Mouse (Mus musculus): ENCODE measurements around the gene Olfr195. TPM values are rescaled to one million over a fixed set of nuclear protein-coding genes. Genes with fewer than 3 reads are reported as not detected.

Olfr195 gene
- not detected for polyA plus RNA-seq (2015; fragmentation: Illumina TruSeq; extraction: RNeasy Lipid Tissue Mini Kit (QIAGEN cat#74804); ENCODE audit: insufficient read depth, low replicate concordance)

DNA sequence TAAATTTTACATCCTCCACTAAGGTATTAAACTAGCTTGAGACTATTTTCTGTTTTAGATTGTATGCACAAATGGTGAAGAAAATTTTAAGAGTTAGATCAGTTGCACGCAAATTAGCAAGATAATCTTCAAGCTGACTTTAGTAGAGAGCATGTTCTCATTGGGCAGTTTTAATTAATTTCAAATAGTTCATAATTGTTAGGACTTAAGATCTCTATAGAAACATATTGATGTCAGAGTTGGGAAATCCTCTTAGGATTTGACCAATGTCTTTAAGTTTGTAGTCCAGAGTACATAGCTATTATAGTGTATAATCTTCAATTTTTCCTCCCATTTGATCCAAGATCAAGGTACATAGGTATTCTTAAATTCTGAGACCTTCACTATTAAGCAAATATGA, at the start of gene Olfr195:
Olfr195 (plus strand) TSS at position 301 of the 400 bp plus-strand sequence.

DNA sequence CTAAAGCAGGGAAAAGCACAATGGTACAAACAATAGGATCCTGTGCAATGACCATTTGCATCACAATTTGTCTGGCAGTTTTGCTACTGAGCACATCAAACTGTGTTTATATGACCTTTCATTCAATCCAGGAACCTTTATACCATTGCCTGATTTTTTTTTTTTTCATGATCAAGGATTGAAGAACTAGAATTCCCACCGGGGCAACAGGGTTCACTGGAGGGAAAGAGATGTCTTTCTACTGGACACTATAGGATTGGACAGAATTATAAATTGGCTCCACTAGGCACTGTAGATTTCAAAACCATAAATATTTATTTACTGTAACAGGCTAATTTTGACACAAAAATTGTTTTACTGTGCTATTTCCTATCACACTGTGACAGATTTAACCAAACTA, 35.1 kb upstream of the Olfr195 start, which contains the start of gene Olfr193:
Olfr193 (minus strand) TSS at position 101 of the 400 bp plus-strand sequence.

GRCm38 (mm10) chr16:59120969-59121368, 25.9 kb upstream of the Olfr195 start, which contains the start of gene Olfr194:
TSS of gene Olfr194 (minus strand) at chr16:59121069.

GRCm38 (mm10) chr16:59170354-59170753, 23.5 kb downstream of the Olfr195 start, which contains the start of gene Olfr196:
TSS of gene Olfr196 (minus strand) at chr16:59170454.

Other genes starting within 250 kb of the Olfr195 start
- not detected for gene Olfr181, start 218.3 kb upstream of the Olfr195 start, polyA plus RNA-seq (2015; fragmentation: Illumina TruSeq; extraction: RNeasy Lipid Tissue Mini Kit (QIAGEN cat#74804); ENCODE audit: insufficient read depth, low replicate concordance)
- gene Olfr180, start 217.7 kb upstream of the Olfr195 start, polyA plus RNA-seq (2015; fragmentation: Illumina TruSeq; extraction: RNeasy Lipid Tissue Mini Kit (QIAGEN cat#74804); ENCODE audit: insufficient read depth, low replicate concordance) = not detected
- gene Olfr183, start 151.7 kb upstream of the Olfr195 start, polyA plus RNA-seq (2015; fragmentation: Illumina TruSeq; extraction: RNeasy Lipid Tissue Mini Kit (QIAGEN cat#74804); ENCODE audit: insufficient read depth, low replicate concordance) = not detected
- gene Olfr186, start 116.8 kb upstream of the Olfr195 start, polyA plus RNA-seq (2015; fragmentation: Illumina TruSeq; extraction: RNeasy Lipid Tissue Mini Kit (QIAGEN cat#74804); ENCODE audit: insufficient read depth, low replicate concordance) = not detected
- not detected for gene Olfr187, start 107.3 kb upstream of the Olfr195 start, polyA plus RNA-seq (2015; fragmentation: Illumina TruSeq; extraction: RNeasy Lipid Tissue Mini Kit (QIAGEN cat#74804); ENCODE audit: insufficient read depth, low replicate concordance)
- gene Olfr190, start 69.0 kb upstream of the Olfr195 start, polyA plus RNA-seq (2015; fragmentation: Illumina TruSeq; extraction: RNeasy Lipid Tissue Mini Kit (QIAGEN cat#74804); ENCODE audit: insufficient read depth, low replicate concordance) = not detected
- not detected for gene Olfr191, start 57.2 kb upstream of the Olfr195 start, polyA plus RNA-seq (2015; fragmentation: Illumina TruSeq; extraction: RNeasy Lipid Tissue Mini Kit (QIAGEN cat#74804); ENCODE audit: insufficient read depth, low replicate concordance)
- not detected for gene Olfr193, start 35.2 kb upstream of the Olfr195 start, polyA plus RNA-seq (2015; fragmentation: Illumina TruSeq; extraction: RNeasy Lipid Tissue Mini Kit (QIAGEN cat#74804); ENCODE audit: insufficient read depth, low replicate concordance)
- not detected for gene Olfr194, start 26.0 kb upstream of the Olfr195 start, polyA plus RNA-seq (2015; fragmentation: Illumina TruSeq; extraction: RNeasy Lipid Tissue Mini Kit (QIAGEN cat#74804); ENCODE audit: insufficient read depth, low replicate concordance)
- gene Olfr196, start 23.4 kb downstream of the Olfr195 start, polyA plus RNA-seq (2015; fragmentation: Illumina TruSeq; extraction: RNeasy Lipid Tissue Mini Kit (QIAGEN cat#74804); ENCODE audit: insufficient read depth, low replicate concordance) = not detected
- gene Olfr198, start 56.5 kb downstream of the Olfr195 start, polyA plus RNA-seq (2015; fragmentation: Illumina TruSeq; extraction: RNeasy Lipid Tissue Mini Kit (QIAGEN cat#74804); ENCODE audit: insufficient read depth, low replicate concordance) = not detected
- not detected for gene Olfr199, start 72.7 kb downstream of the Olfr195 start, polyA plus RNA-seq (2015; fragmentation: Illumina TruSeq; extraction: RNeasy Lipid Tissue Mini Kit (QIAGEN cat#74804); ENCODE audit: insufficient read depth, low replicate concordance)
- gene Olfr201, start 125.6 kb downstream of the Olfr195 start, polyA plus RNA-seq (2015; fragmentation: Illumina TruSeq; extraction: RNeasy Lipid Tissue Mini Kit (QIAGEN cat#74804); ENCODE audit: insufficient read depth, low replicate concordance) = not detected
- not detected for gene Olfr202, start 139.7 kb downstream of the Olfr195 start, polyA plus RNA-seq (2015; fragmentation: Illumina TruSeq; extraction: RNeasy Lipid Tissue Mini Kit (QIAGEN cat#74804); ENCODE audit: insufficient read depth, low replicate concordance)
- not detected for gene Olfr203, start 151.8 kb downstream of the Olfr195 start, polyA plus RNA-seq (2015; fragmentation: Illumina TruSeq; extraction: RNeasy Lipid Tissue Mini Kit (QIAGEN cat#74804); ENCODE audit: insufficient read depth, low replicate concordance)
- gene Olfr204, start 171.2 kb downstream of the Olfr195 start, polyA plus RNA-seq (2015; fragmentation: Illumina TruSeq; extraction: RNeasy Lipid Tissue Mini Kit (QIAGEN cat#74804); ENCODE audit: insufficient read depth, low replicate concordance) = not detected
- gene Olfr205, start 184.1 kb downstream of the Olfr195 start, polyA plus RNA-seq (2015; fragmentation: Illumina TruSeq; extraction: RNeasy Lipid Tissue Mini Kit (QIAGEN cat#74804); ENCODE audit: insufficient read depth, low replicate concordance) = not detected
- gene Olfr206, start 202.2 kb downstream of the Olfr195 start, polyA plus RNA-seq (2015; fragmentation: Illumina TruSeq; extraction: RNeasy Lipid Tissue Mini Kit (QIAGEN cat#74804); ENCODE audit: insufficient read depth, low replicate concordance) = not detected
- not detected for gene Olfr209, start 216.9 kb downstream of the Olfr195 start, polyA plus RNA-seq (2015; fragmentation: Illumina TruSeq; extraction: RNeasy Lipid Tissue Mini Kit (QIAGEN cat#74804); ENCODE audit: insufficient read depth, low replicate concordance)